In genomic region chr15:102006317-102006716, GRCm38 (mm10) we compare ENCODE assay signal across 16 mouse cellular contexts. TPM values are rescaled to one million over a fixed set of nuclear protein-coding genes. Genes with fewer than 3 reads are reported as not detected.
DNase-seq lines count a peak whose midpoint lies in the region; ATAC-seq and TF ChIP-seq lines count a peak whose summit lies in the region.
"Had no signal": no experiment of that assay in that cellular context is flagged by ENCODE, and none has a peak within 500 bp of the region (broad histone marks: within the 10 kb centered on the region; RNA-seq: fewer than 3 reads in every experiment).

No protein-coding gene starts in this region.

- DNase-seq in heart, postnatal 4 days, result no peak
- peak; percentile 22 for DNase-seq in kidney, adult 2 months
- no peak for DNase-seq in right cerebral cortex, postnatal 36 days (ENCODE audit: low spot score in 2 of 2)
- no peak for DNase-seq in thymus, adult 2 months
- DNase-seq in right cerebral cortex, postnatal 25 days, result no peak
- DNase-seq: embryo, embryonic 11 days; heart, adult 18-20 months; right cerebral cortex, adult 18-20 months; thymus, adult 18-20 months had no signal

- no peak overlapping the region for H3K4me2 ChIP-seq in heart, embryonic 15.5 days
- peak overlapping the region; percentile 32; the same call in 1 of the 2 replicates for H3K4me2 ChIP-seq in liver, embryonic 16.5 days (ENCODE audit: low read depth, low read length)
- H3K4me2 ChIP-seq in stomach, embryonic 14.5 days (replicated peaks; ENCODE audit: low read depth, low read length), result peak overlapping the region; percentile 18; the same call in 1 of the 2 replicates
- H3K4me2 ChIP-seq: forebrain, embryonic 13.5 days; neural tube, embryonic 12.5 days had no signal

- H3K27ac ChIP-seq in heart, embryonic 15.5 days, result peak overlapping the region; percentile 9; the same call in 1 of the 2 replicates
- H3K27ac ChIP-seq in kidney, adult 2 months (ENCODE audit: insufficient read depth, low read depth, low read length), result peak overlapping the region; percentile 50; the same call in 1 of the 2 replicates
- H3K27ac ChIP-seq in liver, embryonic 16.5 days (ENCODE audit: low read length), result no peak overlapping the region
- peak overlapping the region; percentile 88 for H3K27ac ChIP-seq in stomach, embryonic 14.5 days (ENCODE audit: low read length)
- H3K27ac ChIP-seq in thymus, adult 2 months (ENCODE audit: control insufficient read depth, insufficient read depth, low read length), result no peak overlapping the region
- H3K27ac ChIP-seq: forebrain, embryonic 13.5 days; midbrain, embryonic 10.5 days; neural tube, embryonic 12.5 days had no signal

- no peak for TF ChIP-seq POLR2A in kidney, adult 2 months (IDR thresholded peaks at IDR 0.05; ENCODE audit: low read depth, low read length)
- TF ChIP-seq POLR2A in thymus, adult 2 months (IDR thresholded peaks at IDR 0.05; ENCODE audit: control insufficient read depth, extremely low read depth, insufficient read depth, low read length, poor library complexity), result no peak

- TF ChIP-seq CTCF in kidney, adult 2 months (conservative IDR thresholded peaks at IDR 0.05; ENCODE audit: insufficient read depth, insufficient read length, low read depth, low read length), result no peak
- TF ChIP-seq CTCF in thymus, adult 2 months (IDR thresholded peaks at IDR 0.05; ENCODE audit: borderline replicate concordance, control insufficient read depth, extremely low read depth, insufficient read depth, low read length, poor library complexity), result no peak

- peaks cover 32% of the 10 kb centered on the region for H3K27me3 ChIP-seq in heart, embryonic 15.5 days
- no peaks in the 10 kb centered on the region for H3K27me3 ChIP-seq in kidney, adult 2 months (replicated peaks; ENCODE audit: control insufficient read depth, insufficient read depth, low read length)
- H3K27me3 ChIP-seq in liver, embryonic 16.5 days (ENCODE audit: control insufficient read depth, insufficient read depth, low read depth, low read length), result peaks cover 35% of the 10 kb centered on the region
- no peaks in the 10 kb centered on the region for H3K27me3 ChIP-seq in stomach, embryonic 14.5 days (ENCODE audit: control insufficient read depth, insufficient read depth, low read length)
- peaks cover 5% of the 10 kb centered on the region; the same call in 1 of the 2 replicates for H3K27me3 ChIP-seq in thymus, adult 2 months (ENCODE audit: control insufficient read depth, insufficient read depth, low read length)

- H3K9me3 ChIP-seq in heart, embryonic 15.5 days (replicated peaks), result no peaks in the 10 kb centered on the region
- no peaks in the 10 kb centered on the region for H3K9me3 ChIP-seq in liver, embryonic 16.5 days (replicated peaks; ENCODE audit: control insufficient read depth, low read length)
- H3K9me3 ChIP-seq in stomach, embryonic 14.5 days (ENCODE audit: control insufficient read depth, low read depth, low read length), result no peaks in the 10 kb centered on the region
- H3K9me3 ChIP-seq: forebrain, embryonic 13.5 days; midbrain, embryonic 10.5 days; neural tube, embryonic 12.5 days had no signal

- H3K4me3 ChIP-seq in heart, embryonic 15.5 days, result no peak overlapping the region
- H3K4me3 ChIP-seq in kidney, adult 2 months (ENCODE audit: insufficient read depth, low read depth, low read length), result no peak overlapping the region
- H3K4me3 ChIP-seq in liver, embryonic 16.5 days (ENCODE audit: low read depth, low read length), result no peak overlapping the region
- no peak overlapping the region for H3K4me3 ChIP-seq in stomach, embryonic 14.5 days (ENCODE audit: low read depth, low read length)
- no peak overlapping the region for H3K4me3 ChIP-seq in thymus, adult 2 months (ENCODE audit: control insufficient read depth, insufficient read depth, low read length)
- H3K4me3 ChIP-seq: forebrain, embryonic 13.5 days; midbrain, embryonic 10.5 days; neural tube, embryonic 12.5 days had no signal

- ATAC-seq in heart, embryonic 15.5 days (replicated peaks; ENCODE audit: insufficient number of reproducible peaks, insufficient read depth, low FRiP score, low read depth), result no peak
- ATAC-seq in liver, embryonic 16.5 days (ENCODE audit: low read depth), result no peak
- peak; percentile 46 for ATAC-seq in stomach, embryonic 14.5 days (ENCODE audit: insufficient number of reproducible peaks, insufficient read depth, low FRiP score, low read depth)
- ATAC-seq: forebrain, embryonic 13.5 days had no signal

- WGBS in heart, embryonic 15.5 days, result 41% methylated on average over 11 of the region's 11 CpGs
- WGBS in kidney, adult 2 months, result 47% methylated on average over 11 of the region's 11 CpGs
- 16% methylated on average over 11 of the region's 11 CpGs for WGBS in liver, embryonic 16.5 days (ENCODE audit: insufficient replicate concordance)
- 33% methylated on average over 11 of the region's 11 CpGs for WGBS in stomach, embryonic 14.5 days
- WGBS in thymus, adult 2 months, result 30% methylated on average over 11 of the region's 11 CpGs

- H3K36me3 ChIP-seq in heart, embryonic 15.5 days, result no peaks in the 10 kb centered on the region
- no peaks in the 10 kb centered on the region for H3K36me3 ChIP-seq in kidney, adult 2 months (ENCODE audit: control insufficient read depth, insufficient read depth, low read length)
- no peaks in the 10 kb centered on the region for H3K36me3 ChIP-seq in liver, embryonic 16.5 days (ENCODE audit: control insufficient read depth, insufficient read depth)
- H3K36me3 ChIP-seq in stomach, embryonic 14.5 days (ENCODE audit: control insufficient read depth, insufficient read depth, low read length), result no peaks in the 10 kb centered on the region
- H3K36me3 ChIP-seq in thymus, adult 2 months (ENCODE audit: control insufficient read depth, insufficient read depth, low read length), result no peaks in the 10 kb centered on the region
- H3K36me3 ChIP-seq: midbrain, embryonic 10.5 days; neural tube, embryonic 12.5 days had no signal

- peaks cover 8% of the 10 kb centered on the region for H3K4me1 ChIP-seq in heart, embryonic 15.5 days (replicated peaks)
- H3K4me1 ChIP-seq in kidney, adult 2 months (ENCODE audit: control insufficient read depth, insufficient read depth, low read length), result no peaks in the 10 kb centered on the region; the same call in 1 of the 2 replicates
- H3K4me1 ChIP-seq in liver, embryonic 16.5 days (ENCODE audit: control insufficient read depth, low read depth, low read length), result no peaks in the 10 kb centered on the region; the same call in 1 of the 2 replicates
- H3K4me1 ChIP-seq in stomach, embryonic 14.5 days (ENCODE audit: control insufficient read depth, insufficient read depth, low read length), result peaks cover 23% of the 10 kb centered on the region
- H3K4me1 ChIP-seq in thymus, adult 2 months (replicated peaks; ENCODE audit: control insufficient read depth, insufficient read depth, low read length), result no peaks in the 10 kb centered on the region

- H3K9ac ChIP-seq in heart, embryonic 15.5 days, result no peak overlapping the region
- H3K9ac ChIP-seq in liver, embryonic 16.5 days (ENCODE audit: low read depth, low read length), result no peak overlapping the region
- H3K9ac ChIP-seq in stomach, embryonic 14.5 days (replicated peaks; ENCODE audit: low read depth, low read length), result no peak overlapping the region; the same call in 1 of the 2 replicates
- H3K9ac ChIP-seq: forebrain, embryonic 13.5 days; neural tube, embryonic 12.5 days had no signal

RNA-seq across cellular contexts. Expression of gene Krt8, which starts 2.0 kb away (rescaled TPM):
- 30.3 and 197 TPM in 2 replicates for polyA plus RNA-seq in heart, embryonic 15.5 days (2015; fragmentation: Nextera tagmentation; extraction: Ambion mirVana)
- total RNA-seq in heart, postnatal 4 days (2021), result 1 to 10 TPM; 6.2 to 6.4 TPM
- 82.8 and 88.0 TPM in 2 replicates for polyA plus RNA-seq in kidney, adult 2 months (2012; rRNA removed)
- polyA plus RNA-seq in liver, embryonic 16.5 days (2015; fragmentation: Nextera tagmentation; extraction: Ambion mirVana), result 120 and 130 TPM in 2 replicates
- polyA plus RNA-seq in stomach, embryonic 14.5 days (2014; fragmentation: Nextera tagmentation; extraction: Ambion mirVana), result 707 and 780 TPM in 2 replicates
- 220 and 270 TPM in 2 replicates for polyA plus RNA-seq in thymus, adult 2 months (2012; rRNA removed)

RNA-seq across cellular contexts. Expression of gene Krt18, which starts 21.7 kb away (rescaled TPM):
- 33.1 and 213 TPM in 2 replicates for polyA plus RNA-seq in heart, embryonic 15.5 days (2015; fragmentation: Nextera tagmentation; extraction: Ambion mirVana)
- 10 to 100 TPM; 14.9 to 15.4 TPM for total RNA-seq in heart, postnatal 4 days (2021)
- polyA plus RNA-seq in kidney, adult 2 months (2012; rRNA removed), result 20.7 and 25.0 TPM in 2 replicates
- 118 and 119 TPM in 2 replicates for polyA plus RNA-seq in liver, embryonic 16.5 days (2015; fragmentation: Nextera tagmentation; extraction: Ambion mirVana)
- 407 and 452 TPM in 2 replicates for polyA plus RNA-seq in stomach, embryonic 14.5 days (2014; fragmentation: Nextera tagmentation; extraction: Ambion mirVana)
- 197 and 219 TPM in 2 replicates for polyA plus RNA-seq in thymus, adult 2 months (2012; rRNA removed)

RNA-seq across cellular contexts. Expression of gene Krt78, which starts 52.2 kb away (rescaled TPM):
- polyA plus RNA-seq in heart, embryonic 15.5 days (2015; fragmentation: Nextera tagmentation; extraction: Ambion mirVana), result 0.04 and 0.10 TPM in 2 replicates
- total RNA-seq in heart, postnatal 4 days (2021), result under 1 TPM in 1 of 2 experiments, not detected in 1; 0.07 TPM
- polyA plus RNA-seq in kidney, adult 2 months (2012; rRNA removed), result 0.02 TPM in 1 of 2 replicates, not detected in the other
- not detected in 2 replicates for polyA plus RNA-seq in liver, embryonic 16.5 days (2015; fragmentation: Nextera tagmentation; extraction: Ambion mirVana)
- 0.36 and 0.66 TPM in 2 replicates for polyA plus RNA-seq in stomach, embryonic 14.5 days (2014; fragmentation: Nextera tagmentation; extraction: Ambion mirVana)
- polyA plus RNA-seq in thymus, adult 2 months (2012; rRNA removed), result 0.82 and 0.94 TPM in 2 replicates
- total RNA-seq: adrenal gland, adult 18-20 months had no signal
- polyA plus RNA-seq: forebrain, embryonic 13.5 days; midbrain, embryonic 10.5 days; neural tube, embryonic 12.5 days had no signal

Comparison
In these comparisons a context has a peak if more than half of its experiments do, and no peak if none do; other contexts are left out.
1. H3K27ac ChIP-seq: peak in heart, embryonic 15.5 days (single experiment), kidney, adult 2 months (single experiment) and stomach, embryonic 14.5 days (single experiment); none in liver, embryonic 16.5 days (single experiment) and thymus, adult 2 months (single experiment).